Mouse (Mus musculus): ENCODE measurements around the gene Afap1. TPM values are rescaled to one million over a fixed set of nuclear protein-coding genes. Genes with fewer than 3 reads are reported as not detected.

The Afap1 gene
- polyA plus RNA-seq, 1 experiment from 2014 or later = 15.1 TPM

DNA sequence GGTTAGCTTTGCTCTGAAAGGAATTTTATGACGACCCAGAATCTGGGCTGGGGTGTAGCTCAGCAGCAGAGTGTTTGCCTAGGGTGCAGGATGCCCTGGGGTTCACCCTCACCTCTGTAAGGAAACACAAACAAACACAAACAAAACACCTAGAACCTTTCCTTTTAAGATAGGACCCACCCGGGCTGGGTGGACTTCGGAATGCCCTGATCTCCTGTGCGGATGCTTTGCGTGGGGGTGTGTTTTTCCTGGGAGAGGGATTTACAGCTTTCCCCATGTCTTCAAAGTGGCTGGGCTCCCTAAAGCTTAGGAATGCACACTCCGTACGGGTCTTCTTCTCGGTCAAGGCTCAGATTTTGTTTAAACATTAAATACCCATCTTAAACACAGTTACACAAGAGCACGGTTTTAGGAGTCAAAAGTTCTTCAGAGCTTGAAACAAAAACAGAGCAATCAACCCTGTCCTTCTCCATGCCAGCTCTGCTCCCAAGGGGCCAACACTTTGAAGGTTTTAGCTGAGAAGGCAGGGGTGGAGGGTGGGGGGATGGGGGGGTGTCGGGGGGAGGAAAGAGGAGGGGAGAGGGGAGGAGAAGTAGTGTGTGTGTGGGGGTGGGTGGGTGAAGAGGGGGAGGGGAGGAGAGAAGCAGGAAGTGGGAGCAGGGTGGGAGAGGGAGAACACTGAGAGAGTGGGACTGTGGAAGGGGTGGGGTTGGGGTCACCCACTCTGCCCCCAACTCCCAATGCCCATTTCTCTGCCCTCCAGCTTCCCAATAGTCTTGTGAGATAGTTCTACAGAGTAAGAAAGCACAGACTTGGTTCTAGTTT is 7.5 kb downstream of the Afap1 start:
- H3K27ac ChIP-seq = peak overlapping the region; percentile 42; the same call in 1 of the 2 replicates
- H3K36me3 ChIP-seq = peaks cover 4% of the 10 kb centered on the region; the same call in 1 of the 2 replicates
- 14% methylated on average over 10 of the region's 10 CpGs for WGBS
- DNase-seq (ENCODE audit: low spot score) = no peak
- peaks cover 41% of the 10 kb centered on the region for H3K4me1 ChIP-seq
- H3K9me3 ChIP-seq (replicated peaks) = no peaks in the 10 kb centered on the region
- no peaks in the 10 kb centered on the region for H3K27me3 ChIP-seq (ENCODE audit: low read depth, poor library complexity, severe bottlenecking)
- no peak overlapping the region for H3K4me3 ChIP-seq

DNA sequence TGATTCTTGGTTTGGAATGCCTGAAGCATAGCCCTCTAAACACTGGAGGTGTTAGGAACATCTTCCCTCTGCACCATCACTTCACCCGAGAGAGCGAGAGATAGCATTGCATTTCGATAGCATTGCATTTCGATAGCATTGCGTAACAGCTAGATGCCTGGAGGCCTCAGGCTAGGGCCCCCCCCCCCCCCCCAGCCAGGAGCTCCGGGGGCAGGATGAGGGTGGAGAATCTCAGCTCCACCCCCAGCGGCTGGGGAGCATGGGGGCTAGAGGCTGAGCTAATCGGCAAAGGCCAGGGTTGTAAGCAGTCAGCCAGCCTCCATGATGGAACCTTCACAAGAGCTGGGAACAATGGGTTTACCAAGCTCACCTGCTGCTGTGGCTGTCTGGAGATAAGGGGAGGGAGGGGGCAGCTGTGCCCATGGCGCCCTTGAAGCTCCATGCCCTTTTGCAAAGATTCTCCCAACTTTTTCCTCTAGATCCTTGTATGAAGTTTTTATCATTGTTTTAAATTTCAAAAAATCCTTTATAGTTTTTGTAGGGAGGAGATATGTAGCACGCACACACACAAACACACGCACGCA is 8.2 kb downstream of the Afap1 start:
- WGBS = 46% methylated on average over 12 of the region's 12 CpGs
- Histone ChIP-seq H3K4me1 (peaks cover 41% of the 10 kb centered on the region), H3K36me3 (peaks cover 4% of the 10 kb centered on the region; the same call in 1 of the 2 replicates), H3K27me3 (ENCODE audit: low read depth, poor library complexity, severe bottlenecking) (no peaks in the 10 kb centered on the region), H3K27ac (peak overlapping the region; percentile 42; the same call in 1 of the 2 replicates), H3K4me3 (no peak overlapping the region), H3K9me3 (replicated peaks) (no peaks in the 10 kb centered on the region)
- DNase-seq (ENCODE audit: low spot score) = no peak

DNA sequence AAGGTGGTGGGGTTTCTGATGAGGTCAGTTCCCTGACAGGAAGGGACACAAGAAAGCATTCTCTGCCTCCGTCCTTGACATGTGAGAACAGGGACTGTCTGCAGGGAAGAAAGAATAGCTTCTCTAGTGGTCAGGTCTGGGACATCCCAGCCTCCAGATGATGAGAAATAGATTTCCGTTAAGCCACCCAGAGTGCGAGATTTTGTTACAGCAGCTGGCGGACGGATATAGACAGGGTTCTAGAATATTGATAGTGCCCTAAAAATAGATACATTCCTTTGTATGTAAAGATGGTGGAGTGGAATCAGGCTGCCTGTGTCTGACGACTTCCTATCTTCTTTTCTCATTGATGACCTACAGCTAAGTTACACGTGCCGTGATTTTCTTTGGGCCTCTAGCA is 10.3 kb downstream of the Afap1 start:
- Histone ChIP-seq H3K27ac (no peak overlapping the region), H3K27me3 (ENCODE audit: low read depth, poor library complexity, severe bottlenecking) (no peaks in the 10 kb centered on the region), H3K9me3 (replicated peaks) (no peaks in the 10 kb centered on the region), H3K4me1 (peaks cover 52% of the 10 kb centered on the region), H3K4me3 (no peak overlapping the region), H3K36me3 (peaks cover 4% of the 10 kb centered on the region; the same call in 1 of the 2 replicates)
- no peak for DNase-seq (ENCODE audit: low spot score)
- 87% methylated on average over 8 of the region's 8 CpGs for WGBS

GRCm38 (mm10) chr5:35905283-35905682 is 12.2 kb downstream of the Afap1 start:
- Histone ChIP-seq H3K4me3 (no peak overlapping the region), H3K36me3 (peaks cover 13% of the 10 kb centered on the region), H3K27ac (0 out of 2 replicates have a peak overlapping the region, but pooled peaks have one; percentile 53), H3K4me1 (peaks cover 53% of the 10 kb centered on the region), H3K27me3 (ENCODE audit: low read depth, poor library complexity, severe bottlenecking) (no peaks in the 10 kb centered on the region), H3K9me3 (replicated peaks) (no peaks in the 10 kb centered on the region)
- DNase-seq (ENCODE audit: low spot score) = no peak
- 71% methylated on average over 8 of the region's 8 CpGs for WGBS

GRCm38 (mm10) chr5:35907090-35907489 is 14.0 kb downstream of the Afap1 start:
- H3K4me1 ChIP-seq = peaks cover 39% of the 10 kb centered on the region
- WGBS = 86% methylated on average over 4 of the region's 4 CpGs

DNA sequence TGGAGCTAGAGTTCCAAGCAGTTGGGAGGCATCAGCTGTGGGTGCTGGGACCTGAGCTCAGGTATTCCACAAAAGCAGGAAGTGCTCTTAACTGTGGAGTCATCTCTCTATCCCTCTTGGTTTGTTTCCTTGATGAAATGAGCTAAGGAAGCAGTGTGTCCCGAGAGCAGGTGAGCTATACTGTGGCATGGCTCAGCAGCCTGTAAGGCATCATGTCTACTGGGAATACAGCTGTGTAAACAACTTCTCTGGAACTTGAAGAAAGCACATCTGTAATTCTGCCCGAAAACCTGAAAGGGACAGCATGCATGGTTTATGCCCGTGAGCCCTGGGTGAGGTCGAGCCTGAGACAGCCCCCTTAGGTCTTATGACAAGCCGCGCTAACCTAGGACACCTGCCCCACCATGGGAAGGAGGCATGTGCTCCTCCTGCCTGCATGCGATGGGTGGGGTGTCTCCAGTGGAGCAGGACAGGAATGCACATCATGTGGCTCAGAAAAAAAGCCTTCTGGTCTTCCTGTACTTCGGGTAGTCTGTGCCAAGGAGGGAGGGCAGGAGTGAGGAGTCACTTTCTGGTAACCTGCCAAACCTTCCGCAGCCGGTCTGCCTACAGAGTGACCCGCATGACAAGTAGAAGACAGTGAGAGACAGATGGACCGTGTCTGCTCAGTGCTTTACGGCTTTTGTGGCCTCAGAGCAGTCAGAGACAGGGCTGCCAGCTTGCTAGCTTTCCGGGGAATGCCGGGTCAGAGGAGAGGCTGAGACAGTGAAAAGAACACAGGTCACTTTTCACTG is 14.7 kb downstream of the Afap1 start:
- 40% methylated on average over 15 of the region's 15 CpGs for WGBS
- Histone ChIP-seq H3K4me1 (peaks cover 39% of the 10 kb centered on the region), H3K9me3 (replicated peaks) (no peaks in the 10 kb centered on the region), H3K27me3 (ENCODE audit: low read depth, poor library complexity, severe bottlenecking) (no peaks in the 10 kb centered on the region), H3K4me3 (no peak overlapping the region), H3K36me3 (peaks cover 33% of the 10 kb centered on the region), H3K27ac (no peak overlapping the region)
- DNase-seq (ENCODE audit: low spot score) = no peak

More at GRCm38 (mm10) chr5:35907090-35907489, 14.0 kb downstream of the Afap1 start:
- no peaks in the 10 kb centered on the region for H3K9me3 ChIP-seq (replicated peaks)
- H3K27me3 ChIP-seq (ENCODE audit: low read depth, poor library complexity, severe bottlenecking) = no peaks in the 10 kb centered on the region
- DNase-seq (ENCODE audit: low spot score) = no peak
- H3K36me3 ChIP-seq = peaks cover 27% of the 10 kb centered on the region
- no peak overlapping the region for H3K27ac ChIP-seq
- H3K4me3 ChIP-seq = no peak overlapping the region

GRCm38 (mm10) chr5:35908626-35909443 is 15.7 kb downstream of the Afap1 start:
- peaks cover 33% of the 10 kb centered on the region for H3K36me3 ChIP-seq
- no peak overlapping the region for H3K4me3 ChIP-seq
- H3K9me3 ChIP-seq (replicated peaks) = no peaks in the 10 kb centered on the region
- no peaks in the 10 kb centered on the region for H3K27me3 ChIP-seq (ENCODE audit: low read depth, poor library complexity, severe bottlenecking)
- 73% methylated on average over 13 of the region's 13 CpGs for WGBS
- peak overlapping the region; percentile 56 for H3K27ac ChIP-seq
- no peak for DNase-seq (ENCODE audit: low spot score)
- peaks cover 39% of the 10 kb centered on the region for H3K4me1 ChIP-seq

DNA sequence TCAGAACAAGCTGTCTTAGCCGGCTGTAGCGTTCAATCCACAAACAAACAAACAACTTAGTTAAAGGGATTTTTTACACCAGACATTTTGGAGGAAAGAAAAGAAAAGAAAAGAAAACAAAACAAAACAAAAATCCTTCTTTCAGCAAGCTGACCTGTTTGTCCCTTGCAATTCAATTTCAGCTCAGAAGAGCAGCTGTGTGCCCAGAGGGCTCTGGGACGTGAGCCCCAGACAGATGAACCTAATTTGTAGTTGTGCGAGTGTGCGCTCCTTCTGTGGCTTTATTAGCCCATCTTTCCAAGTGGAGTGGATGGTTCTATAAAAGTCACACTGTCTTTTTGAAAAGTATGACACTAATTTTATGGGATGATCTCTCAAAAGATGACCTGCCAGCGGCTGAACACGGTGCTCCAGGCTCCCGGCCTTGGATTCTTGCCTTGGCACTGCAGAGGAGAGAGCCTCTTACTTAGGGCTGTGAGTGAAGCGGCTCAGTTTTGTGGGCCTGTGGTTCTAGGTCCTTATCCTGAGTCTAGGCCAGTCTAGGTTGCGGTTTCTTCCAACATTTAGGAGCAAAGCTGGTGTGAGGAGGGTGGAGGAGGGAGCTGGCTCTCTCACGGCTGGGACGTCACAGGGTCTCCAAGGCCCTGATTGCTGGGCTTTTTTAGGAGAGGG is 22.6 kb downstream of the Afap1 start:
- Histone ChIP-seq H3K27ac (0 out of 2 replicates have a peak overlapping the region, but pooled peaks have one; percentile 28), H3K9me3 (replicated peaks) (no peaks in the 10 kb centered on the region), H3K4me1 (peaks cover 53% of the 10 kb centered on the region), H3K36me3 (peaks cover 21% of the 10 kb centered on the region), H3K27me3 (ENCODE audit: low read depth, poor library complexity, severe bottlenecking) (no peaks in the 10 kb centered on the region), H3K4me3 (no peak overlapping the region)
- 62% methylated on average over 12 of the region's 12 CpGs for WGBS
- DNase-seq (ENCODE audit: low spot score) = no peak

- H3K4me1 ChIP-seq = peaks cover 62% of the 10 kb centered on the region
Observed at GRCm38 (mm10) chr5:35916666-35917065, 23.5 kb downstream of the Afap1 start.

GRCm38 (mm10) chr5:35918387-35918786 is 25.3 kb downstream of the Afap1 start:
- H3K27ac ChIP-seq = peak overlapping the region; percentile 31

More at GRCm38 (mm10) chr5:35916666-35917065, 23.5 kb downstream of the Afap1 start:
- 84% methylated on average over 5 of the region's 5 CpGs for WGBS
- DNase-seq (ENCODE audit: low spot score) = no peak
- no peak overlapping the region for H3K27ac ChIP-seq
- H3K36me3 ChIP-seq = peaks cover 13% of the 10 kb centered on the region; the same call in 1 of the 2 replicates
- no peaks in the 10 kb centered on the region for H3K9me3 ChIP-seq (replicated peaks)
- no peaks in the 10 kb centered on the region for H3K27me3 ChIP-seq (ENCODE audit: low read depth, poor library complexity, severe bottlenecking)
- H3K4me3 ChIP-seq = no peak overlapping the region

GRCm38 (mm10) chr5:35920076-35920475 is 27.0 kb downstream of the Afap1 start:
- 88% methylated on average over 4 of the region's 4 CpGs for WGBS
- Histone ChIP-seq H3K36me3 (no peaks in the 10 kb centered on the region), H3K9me3 (replicated peaks) (no peaks in the 10 kb centered on the region), H3K4me3 (no peak overlapping the region), H3K4me1 (peaks cover 80% of the 10 kb centered on the region), H3K27ac (no peak overlapping the region), H3K27me3 (ENCODE audit: low read depth, poor library complexity, severe bottlenecking) (no peaks in the 10 kb centered on the region)
- DNase-seq (ENCODE audit: low spot score) = no peak

More at GRCm38 (mm10) chr5:35918387-35918786, 25.3 kb downstream of the Afap1 start:
- H3K4me1 ChIP-seq = peaks cover 71% of the 10 kb centered on the region
- 44% methylated on average over 8 of the region's 8 CpGs for WGBS
- no peaks in the 10 kb centered on the region for H3K9me3 ChIP-seq (replicated peaks)
- no peak overlapping the region for H3K4me3 ChIP-seq
- H3K36me3 ChIP-seq = no peaks in the 10 kb centered on the region
- DNase-seq (ENCODE audit: low spot score) = no peak
- H3K27me3 ChIP-seq (ENCODE audit: low read depth, poor library complexity, severe bottlenecking) = no peaks in the 10 kb centered on the region

Data from limb, embryonic 10.5 days (tissue).